Mouse (Mus musculus) adrenal gland, adult (tissue): ENCODE measurements around the gene Klk10.

ENCODE experiments used
- DNase-seq, 2 experiments: peaks; one replicate each; pipeline ENCODE4 v3.0.0; 2022 to 2023; ENCODE audit warnings: low spot score in 1 of 2; ENCODE audit not compliant: inconsistent age in 2 of 2

The Klk10 gene

GRCm38 (mm10) chr7:43791591-43791990 lies 10.8 kb downstream of the Klk10 start, which contains the start of gene Klk9:
Gene Klk9, plus strand, starts transcription at chr7:43791891.
- no peak for DNase-seq

GRCm38 (mm10) chr7:43796355-43796754 lies 15.5 kb downstream of the Klk10 start:
- DNase-seq, result no peak

GRCm38 (mm10) chr7:43797333-43797769 lies 16.5 kb downstream of the Klk10 start, which contains the start of gene Klk8:
Gene Klk8, plus strand, starts transcription at chr7:43797577.
- DNase-seq, result no peak

DNA sequence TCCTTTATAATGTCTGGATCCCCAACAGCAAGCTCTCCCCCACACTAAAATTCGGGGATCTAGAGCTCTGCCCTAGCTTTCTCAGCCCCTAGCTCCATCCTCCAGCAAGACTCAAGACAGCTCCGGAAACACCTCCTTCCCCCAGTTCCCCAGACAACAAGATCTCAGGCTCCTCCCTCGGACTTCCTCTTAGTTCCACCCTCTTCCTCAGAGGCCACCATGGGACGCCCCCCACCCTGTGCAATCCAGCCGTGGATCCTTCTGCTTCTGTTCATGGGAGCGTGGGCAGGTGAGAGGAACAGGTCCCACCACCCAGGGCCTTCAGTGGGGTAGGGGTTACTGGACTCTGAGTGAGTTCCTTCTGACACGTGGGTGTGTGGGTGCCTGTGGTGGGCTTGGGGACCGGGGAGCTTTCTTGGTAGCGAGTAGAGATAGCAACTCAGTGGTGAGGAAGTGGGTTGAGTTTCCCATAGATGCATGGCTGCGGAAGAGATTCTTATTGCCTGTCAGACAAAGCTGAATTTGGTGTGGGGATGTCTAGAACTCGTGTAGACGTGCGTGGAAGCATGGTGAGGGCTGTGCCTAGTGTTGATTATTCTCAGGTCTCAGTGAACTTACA lies 17.1 kb downstream of the Klk10 start:
- DNase-seq, result no peak

- DNase-seq, result no peak
Observed at GRCm38 (mm10) chr7:43799876-43800275, 19.0 kb downstream of the Klk10 start.

DNA sequence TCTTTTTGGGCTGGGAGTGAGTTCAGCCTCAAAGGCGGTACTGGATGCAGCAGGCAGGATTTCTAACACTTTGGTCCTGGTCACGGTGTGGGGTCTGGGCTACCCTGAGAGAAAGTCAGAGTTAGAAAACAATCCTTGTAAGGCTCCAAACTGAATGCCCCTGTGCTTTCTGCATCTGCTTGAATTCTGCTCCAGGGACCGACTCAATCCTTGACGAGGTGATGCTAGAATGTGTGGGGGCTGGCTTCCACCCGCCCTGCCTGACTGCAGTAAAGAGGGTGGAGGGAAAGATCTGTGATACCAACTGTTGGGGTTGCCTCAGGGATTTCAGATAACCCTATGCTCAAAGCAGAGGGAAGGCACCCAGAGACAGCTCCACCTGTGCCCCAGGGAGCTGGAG lies 30.2 kb downstream of the Klk10 start, which contains the start of gene Klk7:
TSS of gene Klk7 (plus strand) at position 301 of the 400 bp plus-strand sequence.
- DNase-seq, result no peak

- no peak for DNase-seq
Observed at GRCm38 (mm10) chr7:43815211-43815610, 34.4 kb downstream of the Klk10 start.

GRCm38 (mm10) chr7:43816746-43817145 lies 35.9 kb downstream of the Klk10 start:
- no peak for DNase-seq

GRCm38 (mm10) chr7:43821581-43821980 lies 40.7 kb downstream of the Klk10 start:
- DNase-seq, result no peak

DNA sequence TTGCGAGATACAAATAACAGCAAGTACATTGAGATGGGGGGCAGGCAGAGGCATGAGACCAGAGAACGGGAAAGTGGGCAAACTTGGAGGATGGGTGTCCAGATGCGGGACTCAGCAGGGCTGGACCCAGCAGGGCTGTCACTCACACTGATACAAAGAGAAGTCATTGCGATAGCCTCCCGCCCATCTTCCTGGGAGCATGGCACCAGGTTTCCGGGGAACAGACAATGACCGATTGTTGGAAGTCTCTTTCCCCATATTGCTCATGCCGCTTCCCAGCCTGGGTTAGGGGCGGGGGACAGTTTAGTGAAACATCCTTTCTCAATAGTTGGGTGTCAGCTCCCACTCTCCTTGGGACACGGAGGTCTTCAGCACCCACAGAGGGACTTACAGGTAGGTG lies 43.4 kb downstream of the Klk10 start, which contains the start of gene Klk6:
TSS of gene Klk6 (plus strand) at position 301 of the 400 bp plus-strand sequence.
- no peak for DNase-seq

DNA sequence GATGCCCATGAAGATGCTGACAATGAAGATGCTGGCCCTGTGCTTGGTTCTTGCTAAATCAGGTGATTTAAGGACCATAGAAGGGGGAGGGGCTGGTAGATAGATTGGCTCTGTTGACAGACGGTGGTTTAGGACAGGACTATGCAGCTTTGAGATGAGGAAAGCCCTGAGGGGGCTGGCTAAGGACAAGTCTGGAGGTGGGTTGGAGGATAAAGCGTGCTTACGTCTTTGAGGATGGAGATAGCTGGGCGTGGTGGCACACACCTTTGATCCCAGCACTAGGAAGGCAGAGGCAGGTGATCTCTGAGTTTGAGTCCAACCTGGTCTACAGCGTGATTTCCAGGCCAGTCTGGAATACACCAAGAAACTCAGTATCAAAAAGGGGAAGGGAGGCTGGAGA lies 45.2 kb downstream of the Klk10 start:
- no peak for DNase-seq

GRCm38 (mm10) chr7:43827706-43828105 lies 46.9 kb downstream of the Klk10 start:
- no peak for DNase-seq

DNA sequence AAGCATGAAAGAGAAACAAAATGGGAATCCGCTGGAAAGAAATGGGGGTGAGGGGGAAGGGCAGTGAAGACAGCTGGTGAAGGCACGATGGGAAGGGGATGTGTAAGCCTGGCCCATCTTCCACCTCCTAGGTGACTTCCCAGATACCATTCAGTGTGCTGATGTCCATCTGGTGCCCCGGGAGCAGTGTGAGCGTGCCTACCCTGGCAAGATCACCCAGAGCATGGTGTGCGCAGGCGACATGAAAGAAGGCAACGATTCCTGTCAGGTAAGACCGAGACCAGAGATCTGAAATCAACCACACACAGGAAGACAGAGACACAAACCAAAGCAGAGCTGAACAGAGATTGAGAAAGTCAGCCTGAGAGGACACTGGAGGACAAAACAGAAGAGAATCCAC lies 48.2 kb downstream of the Klk10 start:
- DNase-seq, result no peak
